Mouse (Mus musculus) liver (tissue): ENCODE measurements around the gene Limk2.

ENCODE experiments used
- DNase-seq: peaks from one replicate; pipeline ENCODE4 v3.0.0-alpha.2; 2020; ENCODE audit warnings: mixed read lengths

Limk2 gene

DNA sequence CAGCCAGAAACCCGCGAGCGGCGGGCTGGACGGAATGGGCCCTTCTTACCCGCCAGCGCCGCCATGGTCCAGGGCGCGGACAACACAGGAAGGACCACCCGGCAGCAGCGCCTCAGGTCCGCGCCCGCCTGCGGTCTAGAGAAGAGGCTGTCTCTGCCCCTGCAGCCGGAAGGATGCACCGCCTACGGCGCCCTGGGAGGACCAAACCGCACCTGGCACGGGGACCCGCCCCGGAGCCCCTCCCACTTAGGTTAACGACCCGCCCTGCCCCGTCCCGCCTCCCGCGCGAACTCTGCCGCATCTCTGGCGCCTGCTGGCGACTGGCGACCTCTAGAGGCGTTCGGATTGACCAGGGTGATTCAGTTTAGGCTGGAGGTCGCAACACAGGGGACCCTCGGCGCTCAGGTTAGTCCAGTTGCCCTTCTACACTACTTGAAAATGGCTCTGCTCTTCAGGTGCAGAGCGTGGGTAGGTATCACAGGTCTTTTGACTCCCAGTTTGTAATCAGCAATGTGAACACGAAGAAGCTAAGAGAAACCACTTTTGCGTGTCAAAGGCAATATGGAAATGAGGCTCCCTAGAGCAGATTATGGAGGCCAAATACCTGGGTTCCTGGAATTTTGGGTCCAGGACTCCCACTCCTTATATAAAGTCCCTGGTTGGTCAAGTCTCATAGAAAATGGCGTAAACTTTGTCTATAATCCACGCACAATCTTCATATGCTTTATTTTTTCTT, at the start of gene Limk2:
Gene Limk2, minus strand, starts transcription at position 193 of the 736 bp plus-strand sequence.
- peak; percentile 97 for DNase-seq

DNA sequence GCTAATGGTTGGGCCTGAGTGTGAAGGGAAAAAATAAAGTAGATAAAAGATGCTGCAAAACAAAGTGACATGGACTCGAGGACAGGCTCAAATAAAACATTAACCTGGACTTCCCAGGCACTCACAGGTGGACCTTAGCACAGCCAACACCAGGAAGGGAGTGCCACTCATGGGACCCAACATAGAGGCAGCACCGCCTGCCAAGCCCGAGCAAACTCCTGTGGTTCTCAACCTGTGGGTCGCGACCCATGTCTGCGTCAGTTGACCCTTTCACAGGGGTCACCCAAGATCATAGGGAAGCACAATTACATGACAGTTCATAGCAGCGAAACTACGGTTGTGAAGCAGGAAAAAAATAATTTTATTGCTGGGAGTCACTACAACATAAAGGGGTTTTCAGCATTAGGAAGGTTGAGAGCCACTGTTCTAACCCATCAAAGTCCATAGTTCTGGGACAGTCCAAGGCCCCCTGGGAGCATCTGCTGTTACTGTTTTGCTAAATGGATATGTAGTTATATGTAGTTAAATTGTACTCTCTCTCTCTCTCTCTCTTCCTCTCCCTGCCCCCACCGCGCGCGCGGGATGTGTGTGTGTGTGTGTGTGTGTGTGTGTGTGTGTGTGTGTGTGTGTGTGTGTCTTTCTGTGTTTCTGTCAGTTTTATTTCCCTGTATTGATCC, 49.6 kb upstream of the Limk2 start:
- peak; percentile 29 for DNase-seq

DNA sequence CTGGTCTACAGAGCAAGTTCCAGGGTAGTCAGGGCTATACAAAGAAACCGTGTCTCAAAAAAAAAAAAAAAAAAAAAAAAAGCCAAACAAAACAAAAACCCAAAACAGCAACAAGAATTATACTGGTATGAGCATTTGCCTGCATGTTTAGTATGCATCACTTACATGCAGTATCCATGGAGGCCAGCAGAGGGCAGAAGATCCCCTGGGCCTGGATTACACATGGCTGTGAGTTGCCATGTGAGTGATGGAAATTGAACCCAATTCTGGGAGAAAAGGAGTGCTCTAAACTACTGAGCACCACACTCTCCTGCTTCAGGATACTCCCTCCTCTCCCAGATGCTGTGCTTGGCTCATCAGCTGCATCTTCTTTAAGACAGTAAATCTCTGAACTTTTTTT, 47.4 kb upstream of the Limk2 start:
- DNase-seq = peak; percentile 72

DNA sequence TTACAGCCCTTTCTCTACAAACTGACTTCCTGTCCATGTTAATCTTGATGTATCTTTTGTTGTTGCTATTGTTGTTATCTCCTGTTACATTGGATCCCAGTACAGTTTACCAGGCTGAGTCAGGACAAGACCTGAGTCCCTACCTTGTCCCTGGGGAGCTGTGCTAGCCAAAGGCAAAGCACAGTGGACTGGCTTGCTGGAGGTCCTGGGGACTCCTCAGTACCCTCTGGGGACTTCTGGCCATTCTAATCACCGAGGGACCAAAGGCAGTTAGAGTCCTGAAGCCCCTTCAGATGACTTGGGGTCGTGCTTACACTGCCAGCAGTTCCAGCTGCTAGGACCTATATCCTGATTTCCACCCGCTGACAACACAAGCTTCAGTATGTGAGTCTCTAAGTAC, 45.5 kb upstream of the Limk2 start:
- DNase-seq = no peak

DNA sequence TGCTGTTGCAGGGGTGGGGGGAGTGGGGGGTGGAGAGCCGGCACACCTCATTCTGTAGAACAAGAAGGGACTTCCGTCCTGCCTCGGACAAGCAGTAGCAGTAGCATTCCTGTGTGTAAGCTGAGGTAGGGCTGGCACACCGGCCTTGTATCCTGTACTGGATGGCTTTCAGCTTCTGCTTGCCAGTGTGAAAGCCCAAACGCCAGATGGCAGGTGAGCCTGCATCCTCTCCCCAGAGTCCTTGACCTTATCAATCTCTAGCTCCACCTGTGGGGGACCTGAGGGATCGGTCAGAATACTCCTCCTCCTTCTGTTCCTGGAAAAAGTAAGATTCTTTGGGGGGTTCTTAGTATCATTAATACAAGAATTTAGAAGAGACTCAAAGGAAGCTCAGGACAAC, 44.5 kb upstream of the Limk2 start:
- DNase-seq = no peak

DNA sequence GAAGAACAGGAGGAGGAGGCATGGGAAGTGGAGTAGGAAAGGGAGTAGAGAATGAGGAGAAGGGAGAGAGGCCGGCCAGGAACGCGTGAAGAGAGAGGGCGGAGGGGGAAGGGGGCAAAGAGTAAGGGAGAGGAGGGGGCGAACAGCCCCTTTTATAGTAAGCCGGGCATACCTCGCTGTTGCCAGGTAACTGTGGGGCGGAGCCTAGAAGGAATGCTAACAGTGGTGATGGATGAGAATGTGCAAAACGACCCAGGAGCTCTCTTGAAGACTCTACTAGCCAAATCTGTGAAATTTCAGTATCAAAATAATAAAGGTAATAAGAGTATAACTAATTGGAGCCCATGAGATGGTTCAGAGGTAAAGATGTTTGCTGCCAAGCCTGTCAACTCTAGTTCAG, 43.8 kb upstream of the Limk2 start:
- DNase-seq = peak; percentile 28

DNA sequence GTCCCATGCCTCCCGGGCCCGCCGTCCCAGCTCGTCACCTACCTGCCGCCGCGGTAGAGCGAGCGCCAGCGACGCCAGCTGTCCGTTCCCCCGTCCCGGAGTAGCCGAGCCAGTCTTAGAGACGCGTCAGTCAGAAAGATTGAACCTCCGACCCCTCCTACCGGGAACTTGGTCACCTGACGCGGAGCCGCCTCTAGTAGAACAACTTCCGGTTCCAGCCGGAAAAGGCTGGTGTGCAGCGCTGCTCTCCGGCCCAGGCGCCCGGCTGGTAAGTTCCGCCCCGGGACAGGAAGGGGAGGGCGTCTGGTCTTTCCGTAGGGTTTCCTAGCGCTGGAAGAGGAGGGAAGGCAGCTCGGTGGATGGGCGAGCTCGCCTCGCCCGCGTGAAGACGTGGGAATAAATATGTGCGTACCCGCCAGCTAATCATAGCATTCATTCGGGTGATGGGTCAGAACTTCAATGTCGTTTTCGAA, 43.2 kb upstream of the Limk2 start, which contains the start of gene Rnf185:
Gene Rnf185, minus strand, starts transcription at position 197 of the 473 bp plus-strand sequence.
- DNase-seq = peak; percentile 94

DNA sequence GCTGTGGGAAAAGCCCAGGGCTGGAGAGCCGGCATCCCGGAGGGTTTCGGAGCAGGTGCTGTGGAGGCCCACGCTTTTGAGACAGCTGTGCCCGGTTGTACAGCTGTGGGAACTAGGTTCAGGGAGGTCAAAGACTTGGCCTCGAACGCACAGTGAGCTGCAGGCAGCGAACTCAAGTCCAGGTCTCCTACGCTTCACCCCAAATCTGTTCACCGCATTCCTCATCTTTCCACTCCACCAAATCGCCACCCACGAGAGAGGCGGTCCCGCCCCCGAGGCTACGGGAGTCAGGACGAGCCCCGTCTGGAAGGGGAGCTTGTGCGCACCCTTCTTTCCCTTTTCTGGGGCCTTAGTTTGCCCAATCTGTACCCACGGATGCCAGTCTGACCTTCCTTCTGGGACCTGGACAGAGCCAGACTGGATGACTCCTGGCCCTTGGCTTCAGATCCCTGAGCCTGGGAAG, 42.7 kb upstream of the Limk2 start:
- peak; percentile 49 for DNase-seq

DNA sequence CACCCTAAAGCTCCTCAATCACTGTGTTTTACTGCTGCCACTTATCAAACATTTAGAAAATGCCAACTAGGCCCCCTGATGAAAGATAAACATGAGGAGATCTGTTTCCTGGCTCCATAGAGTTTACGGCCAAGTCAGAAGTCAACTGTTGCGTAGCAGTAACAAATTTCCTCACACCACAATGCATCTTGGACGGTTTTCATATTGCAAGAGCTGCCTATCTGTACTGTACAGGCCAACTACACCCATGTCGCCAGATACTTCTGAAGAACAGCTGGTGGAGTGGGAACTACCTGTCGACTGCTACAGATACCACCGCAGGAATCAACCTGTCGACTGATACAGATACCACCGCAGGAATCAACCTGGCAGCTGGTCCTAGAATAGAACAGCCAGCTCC, 35.9 kb upstream of the Limk2 start:
- DNase-seq = no peak

DNA sequence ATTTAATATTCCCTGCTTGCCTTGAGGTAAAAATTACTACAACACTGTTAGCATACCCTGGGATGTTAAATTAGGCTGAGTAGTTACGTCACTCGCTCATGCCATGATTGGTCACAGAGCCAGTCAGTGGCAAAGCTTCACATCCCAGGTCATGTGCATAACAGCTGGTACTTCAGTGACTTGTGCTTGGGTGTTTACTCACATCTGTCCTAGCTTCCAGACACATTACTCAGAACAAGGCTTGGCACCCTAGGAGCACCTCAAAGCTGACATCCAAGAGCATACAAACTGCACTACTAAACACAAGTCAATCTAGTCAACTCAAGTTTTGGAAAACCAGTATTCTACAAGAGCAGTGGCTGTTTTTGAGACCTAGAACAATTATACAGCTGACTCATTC, 34.1 kb upstream of the Limk2 start:
- no peak for DNase-seq

DNA sequence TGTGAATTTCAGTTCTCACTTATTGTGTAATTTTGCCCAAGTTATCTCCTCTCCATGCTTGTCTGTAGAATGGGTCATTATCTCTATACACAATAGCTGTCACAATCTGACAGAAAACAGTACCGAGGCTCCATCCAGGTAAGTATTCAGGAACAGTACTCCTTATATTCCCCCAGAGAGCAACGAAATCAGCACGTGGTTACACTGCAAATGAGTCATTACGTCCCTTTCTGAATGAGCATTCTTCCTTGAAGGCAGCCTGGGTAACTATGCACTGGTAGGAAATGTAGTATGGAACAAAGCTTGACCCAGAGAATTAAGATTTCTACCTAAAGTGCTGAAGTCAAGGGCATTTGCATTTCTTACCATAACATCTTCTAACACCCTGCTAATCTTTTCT, 33.7 kb upstream of the Limk2 start:
- no peak for DNase-seq

DNA sequence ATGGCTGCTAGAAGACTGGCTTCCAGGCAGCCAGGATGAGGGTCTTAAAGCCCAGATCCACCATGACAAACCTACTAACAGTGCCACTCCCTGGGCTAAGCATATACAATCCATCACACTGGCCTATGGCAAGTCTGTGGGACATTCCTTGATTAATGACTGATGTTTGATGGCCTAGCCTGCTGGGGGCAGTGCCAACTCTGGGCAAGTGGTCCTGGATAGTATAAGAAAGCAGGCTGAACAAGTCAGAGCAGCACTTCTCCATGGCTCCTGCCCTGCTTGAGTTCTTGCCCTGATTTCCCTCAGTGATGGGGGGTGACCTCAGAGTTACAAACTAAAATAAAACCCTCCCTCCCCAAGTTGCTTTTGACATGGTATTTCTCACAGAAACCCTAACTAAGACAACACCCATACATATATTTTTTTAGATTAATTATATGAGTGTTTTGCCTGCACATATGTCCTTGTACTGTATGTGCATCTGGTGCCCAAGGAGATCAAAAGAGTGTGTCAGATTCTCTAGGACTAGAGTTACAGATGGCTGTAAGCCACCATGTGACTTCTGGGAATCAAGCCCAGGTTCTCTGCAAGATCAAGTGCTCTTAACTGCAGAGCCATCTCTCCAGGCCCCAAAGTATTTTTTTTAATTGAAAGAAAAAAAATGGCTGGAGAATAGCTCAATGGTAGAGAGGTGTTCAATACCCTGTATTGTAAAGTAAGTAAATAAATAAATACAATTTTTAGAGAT, 32.9 kb upstream of the Limk2 start:
- DNase-seq = no peak

DNA sequence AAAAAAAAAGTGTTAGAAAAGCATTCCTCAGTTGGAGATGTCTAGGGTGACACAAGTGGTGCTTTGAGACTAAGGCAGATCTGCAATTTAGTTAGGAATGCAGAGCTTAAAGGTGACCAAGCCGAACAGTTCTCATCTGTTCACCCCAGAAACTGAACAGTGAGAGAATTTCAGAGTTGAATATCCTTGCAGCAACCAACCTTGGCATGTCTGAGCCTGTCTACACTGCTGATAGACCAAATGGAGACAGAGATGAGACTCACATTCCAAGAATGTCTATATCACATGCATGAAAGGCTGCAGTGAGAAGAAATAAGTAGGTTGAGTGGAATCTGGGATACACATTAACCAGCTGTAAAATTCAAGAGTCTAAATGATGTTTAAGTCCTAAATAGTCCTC, 28.6 kb upstream of the Limk2 start:
- no peak for DNase-seq

DNA sequence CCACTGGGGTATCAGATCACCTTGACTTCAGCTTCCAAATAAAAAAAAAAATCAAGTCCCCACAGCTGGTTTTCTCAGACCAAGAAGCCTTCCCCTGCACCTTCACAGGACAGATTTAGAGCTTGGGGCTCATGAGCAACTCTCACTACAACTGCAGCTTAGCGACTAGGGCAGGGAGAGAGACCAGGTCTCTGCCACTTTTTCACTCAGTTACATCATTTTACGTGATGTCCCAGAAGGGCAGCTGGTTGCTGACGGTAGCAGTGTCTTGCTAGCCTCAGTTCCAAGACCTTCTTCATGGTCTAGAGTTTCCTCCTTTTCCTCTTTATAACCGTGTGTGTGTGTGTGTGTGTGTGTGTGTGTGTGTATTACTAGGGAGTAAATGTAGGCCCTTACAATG, 24.8 kb upstream of the Limk2 start:
- DNase-seq = no peak

DNA sequence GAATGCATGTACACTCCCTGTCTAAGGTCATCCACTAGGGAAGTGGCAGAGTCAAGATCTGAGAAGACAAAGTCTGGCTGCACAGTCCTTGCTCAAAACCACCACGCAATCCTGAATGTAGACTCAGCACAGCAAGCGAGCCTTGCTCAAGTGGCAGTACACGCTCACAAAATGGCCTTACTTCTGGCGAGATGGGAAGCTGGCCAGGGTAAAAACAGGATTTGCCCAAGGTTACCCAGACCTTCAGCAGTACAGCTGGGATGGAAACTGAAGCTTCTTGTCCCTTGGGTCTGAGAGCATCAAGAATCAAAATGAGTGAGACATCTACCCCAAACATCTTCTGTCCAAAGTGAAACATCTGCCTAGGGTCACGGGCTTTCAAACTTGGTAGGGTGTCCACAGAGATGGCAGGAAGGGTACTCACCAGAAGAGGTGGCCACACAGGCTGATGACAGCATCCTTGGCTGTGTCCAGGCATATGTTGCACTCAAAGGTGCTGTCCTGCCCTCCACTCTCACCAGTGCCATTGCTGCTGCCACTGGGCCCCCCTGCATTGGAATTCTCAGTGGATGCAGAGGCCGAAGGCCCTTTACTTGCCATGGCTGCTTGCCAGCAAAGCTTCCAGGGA, 23.1 kb upstream of the Limk2 start:
- DNase-seq = no peak

DNA sequence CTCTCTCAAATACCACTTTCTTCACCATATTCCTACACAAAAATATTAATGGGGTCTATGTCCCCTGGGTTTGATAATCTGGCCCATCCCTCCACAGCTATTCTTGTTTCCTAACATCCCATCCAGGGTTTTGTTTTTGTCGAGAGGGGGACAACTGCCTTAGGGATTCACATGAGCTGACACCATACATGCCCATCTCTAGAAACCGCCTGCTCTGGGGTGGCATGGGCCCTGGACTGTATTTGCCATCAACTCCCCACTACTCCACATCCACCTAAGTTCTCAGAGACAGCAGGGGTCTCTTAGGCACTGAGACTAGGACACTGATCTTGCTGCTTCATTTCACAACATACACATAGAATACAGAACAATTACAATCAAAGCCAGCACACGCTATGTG, 22.5 kb upstream of the Limk2 start:
- no peak for DNase-seq

DNA sequence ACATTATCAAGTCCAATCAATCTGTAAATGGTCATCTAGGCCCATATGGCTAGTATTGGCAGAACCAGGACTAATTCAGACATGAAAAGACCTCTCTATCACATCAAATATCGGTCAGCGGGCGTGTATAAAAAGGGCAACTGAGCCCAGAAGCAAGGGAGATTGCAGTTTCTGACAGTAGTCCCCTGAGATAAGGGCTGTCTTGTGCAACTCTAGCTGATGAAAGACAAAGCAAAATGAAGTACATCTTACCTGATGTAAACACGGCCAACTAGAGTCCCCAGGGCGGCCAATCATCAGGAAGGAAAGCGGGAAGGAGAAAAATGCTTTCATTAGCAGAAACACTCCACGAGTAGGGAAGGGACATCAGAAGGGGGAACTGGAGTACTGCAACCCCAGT, 19.6 kb upstream of the Limk2 start:
- DNase-seq = no peak

DNA sequence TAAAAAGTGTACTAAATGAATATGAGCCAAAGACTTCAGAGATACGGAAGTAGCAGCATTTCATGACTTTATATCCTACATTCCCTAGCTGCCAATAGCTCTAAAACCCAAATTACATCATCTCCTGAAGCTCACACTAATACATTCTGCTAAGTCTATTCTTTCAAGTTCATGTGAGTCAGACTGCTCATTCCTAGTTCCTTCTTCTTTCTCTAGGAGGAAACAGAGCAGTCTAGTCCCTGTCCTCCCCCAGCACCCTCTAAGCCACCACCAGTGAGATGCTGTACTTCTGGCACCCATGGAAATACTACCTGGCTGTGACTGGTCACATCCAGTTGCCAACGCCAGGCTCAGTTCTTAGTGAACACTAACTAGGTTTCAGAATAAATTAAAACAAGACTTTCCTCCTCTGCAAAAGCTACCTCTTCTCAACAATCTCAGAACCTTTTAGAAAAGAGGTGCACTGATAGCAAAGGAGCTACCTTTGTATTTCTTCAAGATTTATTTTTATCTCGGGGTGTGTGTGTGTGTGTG, 18.8 kb upstream of the Limk2 start:
- no peak for DNase-seq

DNA sequence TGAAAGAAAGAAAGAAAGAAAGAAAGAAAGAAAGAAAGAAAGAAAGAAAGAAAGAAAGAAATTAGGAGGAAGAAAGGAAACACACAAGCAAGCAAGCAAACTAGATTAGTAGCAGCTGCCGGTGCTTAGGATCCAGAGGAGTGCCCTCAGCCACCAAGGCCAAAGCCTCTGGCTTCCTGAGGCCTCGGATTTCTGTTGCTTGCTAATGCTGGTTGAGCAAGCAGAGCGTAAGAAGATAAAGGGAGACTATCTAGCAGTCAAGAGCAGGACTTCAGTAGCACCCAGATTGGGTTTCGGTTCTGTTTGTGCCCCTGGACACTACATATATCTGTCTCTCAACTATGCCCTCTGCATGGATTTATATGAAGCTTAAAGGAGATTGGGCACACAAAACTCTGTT, 13.3 kb upstream of the Limk2 start:
- no peak for DNase-seq

DNA sequence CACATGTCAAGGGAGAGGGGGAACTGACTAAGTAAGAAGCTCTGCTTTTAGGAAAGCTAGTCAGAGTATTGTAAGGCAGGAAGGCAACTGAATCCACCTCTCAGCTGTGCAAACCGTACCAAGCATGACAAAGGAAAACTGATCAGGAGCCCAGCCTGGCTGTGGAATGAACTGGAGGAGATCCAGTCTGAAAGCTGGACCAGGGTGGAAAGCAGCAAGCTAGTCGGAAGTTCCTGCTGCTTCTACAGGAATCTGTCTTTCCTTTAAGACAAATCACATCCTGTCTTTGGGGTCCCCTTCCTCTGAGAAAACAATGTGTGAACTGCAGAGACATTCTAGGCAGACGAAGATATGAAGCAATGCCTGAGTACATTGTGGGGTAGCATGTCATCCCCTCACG, 9.8 kb upstream of the Limk2 start:
- no peak for DNase-seq

DNA sequence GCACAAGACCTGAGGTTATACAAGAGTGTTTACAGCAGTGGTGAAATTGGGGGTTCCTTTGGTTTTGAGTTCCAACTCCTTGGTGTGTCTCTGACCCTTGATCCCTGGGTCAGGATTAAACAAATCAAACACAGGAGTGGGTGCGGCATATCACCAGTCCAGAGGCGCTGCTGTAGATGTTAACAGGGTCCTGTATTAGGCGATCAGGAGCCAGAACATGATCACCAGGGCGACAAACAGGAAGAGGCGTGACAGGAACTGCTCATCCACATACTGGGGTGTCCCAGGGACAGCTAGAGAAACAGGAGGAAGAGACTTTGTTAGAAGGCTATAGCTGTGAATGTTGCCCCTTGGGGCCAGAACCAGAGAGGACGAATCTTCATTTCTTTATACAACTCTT, 8.8 kb upstream of the Limk2 start:
- DNase-seq = no peak

DNA sequence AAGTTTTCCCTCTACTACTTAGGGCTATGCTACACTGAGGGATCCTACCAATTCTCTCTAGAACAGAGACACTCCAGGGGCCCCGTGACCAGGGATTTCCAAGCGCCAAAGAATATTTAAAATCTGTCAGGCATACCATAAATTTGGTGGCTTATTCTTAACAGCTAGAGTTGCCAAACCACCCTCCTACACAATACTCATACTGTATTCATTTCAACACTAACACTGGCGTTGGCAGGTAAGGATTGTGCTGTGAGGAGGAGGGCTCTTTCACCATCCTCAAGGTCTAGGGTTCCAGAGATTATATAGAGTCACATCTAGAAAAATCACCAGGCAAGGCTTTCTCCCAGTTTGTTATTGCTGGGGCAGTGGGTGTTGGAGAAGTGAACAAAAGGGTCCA, 7.4 kb upstream of the Limk2 start:
- DNase-seq = no peak

DNA sequence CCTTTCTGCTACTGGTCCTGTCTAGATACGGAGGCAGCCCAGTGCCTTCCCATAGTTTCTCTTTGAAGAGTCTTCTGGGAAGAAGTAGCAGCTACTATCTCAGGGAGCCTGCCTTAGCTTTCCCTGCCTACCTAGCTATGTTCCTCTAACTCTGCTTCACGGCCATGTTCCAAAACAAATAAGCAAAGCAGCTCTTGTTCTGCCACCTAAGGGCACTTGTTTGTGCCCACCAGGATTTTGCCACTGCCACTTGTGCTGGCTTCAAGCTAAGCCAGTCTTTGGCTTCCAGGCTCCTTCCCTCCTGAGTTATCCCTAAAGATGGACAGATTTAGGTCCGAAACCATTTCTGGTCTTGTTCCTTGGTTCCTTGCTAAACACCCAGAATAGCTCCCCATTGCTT, 3.1 kb upstream of the Limk2 start:
- no peak for DNase-seq
